Mouse (Mus musculus): ENCODE results near the gene Sox5. TPM values are rescaled to one million over a fixed set of nuclear protein-coding genes. Genes with fewer than 3 reads are reported as not detected.

The Sox5 gene
- polyA plus RNA-seq (2012; rRNA removed), result 1.5 and 2.9 TPM in 2 replicates

- DNase-seq (ENCODE audit: low read depth), result no peak
Observed at GRCm38 (mm10) chr6:144781431-144782030, at the start of gene Sox5. Gene Sox5, minus strand, starts transcription at chr6:144781977.

GRCm38 (mm10) chr6:144825018-144825602 lies 43.3 kb upstream of the Sox5 start:
- no peak for DNase-seq (ENCODE audit: low read depth)

GRCm38 (mm10) chr6:144824153-144824552 lies 42.4 kb upstream of the Sox5 start:
- no peak for DNase-seq (ENCODE audit: low read depth)

- DNase-seq (ENCODE audit: low read depth), result no peak
Observed at GRCm38 (mm10) chr6:144822594-144822993, 40.8 kb upstream of the Sox5 start.

- DNase-seq (ENCODE audit: low read depth), result no peak
Observed at GRCm38 (mm10) chr6:144821019-144821418, 39.2 kb upstream of the Sox5 start.

- no peak for DNase-seq (ENCODE audit: low read depth)
Observed at GRCm38 (mm10) chr6:144818016-144818415, 36.2 kb upstream of the Sox5 start.

- DNase-seq (ENCODE audit: low read depth), result no peak
Observed at GRCm38 (mm10) chr6:144817329-144817932, 35.7 kb upstream of the Sox5 start.

- no peak for DNase-seq (ENCODE audit: low read depth)
Observed at GRCm38 (mm10) chr6:144815542-144815941, 33.8 kb upstream of the Sox5 start.

GRCm38 (mm10) chr6:144814931-144815364 lies 33.2 kb upstream of the Sox5 start:
- DNase-seq (ENCODE audit: low read depth), result no peak

GRCm38 (mm10) chr6:144804321-144804720 lies 22.5 kb upstream of the Sox5 start:
- no peak for DNase-seq (ENCODE audit: low read depth)

- DNase-seq (ENCODE audit: low read depth), result no peak
Observed at GRCm38 (mm10) chr6:144803063-144803462, 21.3 kb upstream of the Sox5 start.

- no peak for DNase-seq (ENCODE audit: low read depth)
Observed at GRCm38 (mm10) chr6:144794356-144794755, 12.6 kb upstream of the Sox5 start.

GRCm38 (mm10) chr6:144792871-144793270 lies 11.1 kb upstream of the Sox5 start:
- no peak for DNase-seq (ENCODE audit: low read depth)

GRCm38 (mm10) chr6:144783295-144783694 lies 1.5 kb upstream of the Sox5 start:
- no peak for DNase-seq (ENCODE audit: low read depth)

GRCm38 (mm10) chr6:144782866-144783265 lies 1.1 kb upstream of the Sox5 start:
- no peak for DNase-seq (ENCODE audit: low read depth)

- no peak for DNase-seq (ENCODE audit: low read depth)
Observed at GRCm38 (mm10) chr6:144782031-144782857, 467 bp upstream of the Sox5 start.

GRCm38 (mm10) chr6:144780608-144781285 lies 1.0 kb downstream of the Sox5 start:
- DNase-seq (ENCODE audit: low read depth), result no peak

GRCm38 (mm10) chr6:144779945-144780607 lies 1.7 kb downstream of the Sox5 start:
- DNase-seq (ENCODE audit: low read depth), result no peak

GRCm38 (mm10) chr6:144777356-144778035 lies 4.3 kb downstream of the Sox5 start:
- DNase-seq (ENCODE audit: low read depth), result no peak

- no peak for DNase-seq (ENCODE audit: low read depth)
Observed at GRCm38 (mm10) chr6:144773736-144774135, 8.0 kb downstream of the Sox5 start.

GRCm38 (mm10) chr6:144772985-144773384 lies 8.8 kb downstream of the Sox5 start:
- DNase-seq (ENCODE audit: low read depth), result no peak

Measured in gonadal fat pad, adult 2 months (tissue).